Mouse (Mus musculus): ENCODE data around the gene Cckbr. TPM values are rescaled to one million over a fixed set of nuclear protein-coding genes. Genes with fewer than 3 reads are reported as not detected.
A peak's percentile ranks its signal among the peaks of the same experiment; 100 is the strongest.

Gene Cckbr
- polyA plus RNA-seq, 1 experiment = not detected

GRCm38 (mm10) chr7:105395131-105395820 lies 30.3 kb upstream of the Cckbr start:
- no peaks in the 10 kb centered on the region for H3K27me3 ChIP-seq (ENCODE audit: control insufficient read depth, insufficient read depth, insufficient read length)
- peaks cover 11% of the 10 kb centered on the region for H3K36me3 ChIP-seq (ENCODE audit: control insufficient read depth, insufficient read depth)
- peaks cover 9% of the 10 kb centered on the region for H3K79me3 ChIP-seq (ENCODE audit: low read depth)
- no peak overlapping the region for H3ac ChIP-seq (ENCODE audit: control insufficient read depth, insufficient read length, low read depth)
- no peak overlapping the region for H3K4me3 ChIP-seq (ENCODE audit: insufficient read depth, poor library complexity, severe bottlenecking)
- TF ChIP-seq CTCF (IDR thresholded peaks at IDR 0.05; ENCODE audit: control insufficient read depth, insufficient read depth, insufficient read length) (no peak), USF1 (IDR thresholded peaks at IDR 0.05; ENCODE audit: low read depth) (no peak), FOSL1 (IDR thresholded peaks at IDR 0.05; ENCODE audit: insufficient read depth, low read length, poor library complexity, severe bottlenecking) (no peak), MYOD1 (IDR thresholded peaks at IDR 0.05; ENCODE audit: control insufficient read depth, insufficient read length, low read depth) (no peak), MAX (IDR thresholded peaks at IDR 0.05) (no peak), MYOG (IDR thresholded peaks at IDR 0.05; ENCODE audit: control insufficient read depth, extremely low read depth, insufficient read length) (no peak), CEBPB (IDR thresholded peaks at IDR 0.05; ENCODE audit: low read depth) (no peak)
- H3K79me2 ChIP-seq (ENCODE audit: control insufficient read depth, insufficient read depth) = peaks cover 29% of the 10 kb centered on the region

GRCm38 (mm10) chr7:105396126-105396525 lies 29.4 kb upstream of the Cckbr start:
- no peaks in the 10 kb centered on the region for H3K27me3 ChIP-seq (ENCODE audit: control insufficient read depth, insufficient read depth, insufficient read length)
- H3K79me3 ChIP-seq (ENCODE audit: low read depth) = peaks cover 9% of the 10 kb centered on the region
- no peak overlapping the region for H3K4me3 ChIP-seq (ENCODE audit: insufficient read depth, poor library complexity, severe bottlenecking)
- peaks cover 29% of the 10 kb centered on the region for H3K79me2 ChIP-seq (ENCODE audit: control insufficient read depth, insufficient read depth)
- TF ChIP-seq USF1 (IDR thresholded peaks at IDR 0.05; ENCODE audit: low read depth) (no peak), FOSL1 (IDR thresholded peaks at IDR 0.05; ENCODE audit: insufficient read depth, low read length, poor library complexity, severe bottlenecking) (no peak), MYOG (IDR thresholded peaks at IDR 0.05; ENCODE audit: control insufficient read depth, extremely low read depth, insufficient read length) (no peak), MAX (IDR thresholded peaks at IDR 0.05) (no peak), CEBPB (IDR thresholded peaks at IDR 0.05; ENCODE audit: low read depth) (no peak), CTCF (IDR thresholded peaks at IDR 0.05; ENCODE audit: control insufficient read depth, insufficient read depth, insufficient read length) (no peak), MYOD1 (IDR thresholded peaks at IDR 0.05; ENCODE audit: control insufficient read depth, insufficient read length, low read depth) (no peak)
- peaks cover 8% of the 10 kb centered on the region for H3K36me3 ChIP-seq (ENCODE audit: control insufficient read depth, insufficient read depth)
- H3ac ChIP-seq (ENCODE audit: control insufficient read depth, insufficient read length, low read depth) = no peak overlapping the region

GRCm38 (mm10) chr7:105399058-105399934 lies 26.2 kb upstream of the Cckbr start:
- H3K79me2 ChIP-seq (ENCODE audit: control insufficient read depth, insufficient read depth) = peaks cover 29% of the 10 kb centered on the region
- peak overlapping the region; percentile 72 for H3K4me3 ChIP-seq (ENCODE audit: insufficient read depth, poor library complexity, severe bottlenecking)
- no peak for TF ChIP-seq CEBPB (IDR thresholded peaks at IDR 0.05; ENCODE audit: low read depth)
- TF ChIP-seq MYOD1 (IDR thresholded peaks at IDR 0.05; ENCODE audit: control insufficient read depth, insufficient read length, low read depth) = no peak
- TF ChIP-seq MYOG (IDR thresholded peaks at IDR 0.05; ENCODE audit: control insufficient read depth, extremely low read depth, insufficient read length) = no peak
- TF ChIP-seq CTCF (IDR thresholded peaks at IDR 0.05; ENCODE audit: control insufficient read depth, insufficient read depth, insufficient read length) = no peak
- TF ChIP-seq USF1 (IDR thresholded peaks at IDR 0.05; ENCODE audit: low read depth) = no peak
- no peak for TF ChIP-seq FOSL1 (IDR thresholded peaks at IDR 0.05; ENCODE audit: insufficient read depth, low read length, poor library complexity, severe bottlenecking)
- TF ChIP-seq MAX (IDR thresholded peaks at IDR 0.05) = no peak
- no peaks in the 10 kb centered on the region for H3K27me3 ChIP-seq (ENCODE audit: control insufficient read depth, insufficient read depth, insufficient read length)
- H3ac ChIP-seq (ENCODE audit: control insufficient read depth, insufficient read length, low read depth) = peak overlapping the region; percentile 96
- peaks cover 8% of the 10 kb centered on the region for H3K36me3 ChIP-seq (ENCODE audit: control insufficient read depth, insufficient read depth)
- H3K79me3 ChIP-seq (ENCODE audit: low read depth) = peaks cover 9% of the 10 kb centered on the region

- Histone ChIP-seq H3K79me3 (ENCODE audit: low read depth) (peaks cover 9% of the 10 kb centered on the region), H3K36me3 (ENCODE audit: control insufficient read depth, insufficient read depth) (peaks cover 8% of the 10 kb centered on the region), H3K79me2 (ENCODE audit: control insufficient read depth, insufficient read depth) (peaks cover 29% of the 10 kb centered on the region), H3K4me3 (ENCODE audit: insufficient read depth, poor library complexity, severe bottlenecking) (peak within 1 kb of the TSS; percentile 72), H3ac (ENCODE audit: control insufficient read depth, insufficient read length, low read depth) (peak within 1 kb of the TSS; percentile 96), H3K27me3 (ENCODE audit: control insufficient read depth, insufficient read depth, insufficient read length) (no peaks in the 10 kb centered on the region)
- TF ChIP-seq MAX (IDR thresholded peaks at IDR 0.05) (peak; percentile 36), MYOD1 (IDR thresholded peaks at IDR 0.05; ENCODE audit: control insufficient read depth, insufficient read length, low read depth) (no peak)
Measured at GRCm38 (mm10) chr7:105399935-105400624, 25.5 kb upstream of the Cckbr start, which contains the start of gene Fam160a2. Gene Fam160a2, minus strand, starts transcription at chr7:105400054.

- H3K79me2 ChIP-seq (ENCODE audit: control insufficient read depth, insufficient read depth) = peaks cover 5% of the 10 kb centered on the region
- H3ac ChIP-seq (ENCODE audit: control insufficient read depth, insufficient read length, low read depth) = no peak within 1 kb of the TSS
- H3K4me3 ChIP-seq (ENCODE audit: insufficient read depth, poor library complexity, severe bottlenecking) = no peak within 1 kb of the TSS
- no peaks in the 10 kb centered on the region for H3K79me3 ChIP-seq (ENCODE audit: low read depth)
- no peaks in the 10 kb centered on the region for H3K27me3 ChIP-seq (ENCODE audit: control insufficient read depth, insufficient read depth, insufficient read length)
- no peaks in the 10 kb centered on the region for H3K36me3 ChIP-seq (ENCODE audit: control insufficient read depth, insufficient read depth)
- TF ChIP-seq MYOG (IDR thresholded peaks at IDR 0.05; ENCODE audit: control insufficient read depth, extremely low read depth, insufficient read length) = no peak
- TF ChIP-seq FOSL1 (IDR thresholded peaks at IDR 0.05; ENCODE audit: insufficient read depth, low read length, poor library complexity, severe bottlenecking) = no peak
- TF ChIP-seq MYOD1 (IDR thresholded peaks at IDR 0.05; ENCODE audit: control insufficient read depth, insufficient read length, low read depth) = no peak
Measured at GRCm38 (mm10) chr7:105404268-105404667, 21.3 kb upstream of the Cckbr start, which contains the start of gene Cnga4. Gene Cnga4, plus strand, starts transcription at chr7:105404568.
